Mouse (Mus musculus): ENCODE data around the gene Tm6sf2. TPM values are rescaled to one million over a fixed set of nuclear protein-coding genes. Genes with fewer than 3 reads are reported as not detected.

Tm6sf2 gene
- polyA plus RNA-seq, 1 experiment from 2014 or later, result 1.2 TPM

DNA sequence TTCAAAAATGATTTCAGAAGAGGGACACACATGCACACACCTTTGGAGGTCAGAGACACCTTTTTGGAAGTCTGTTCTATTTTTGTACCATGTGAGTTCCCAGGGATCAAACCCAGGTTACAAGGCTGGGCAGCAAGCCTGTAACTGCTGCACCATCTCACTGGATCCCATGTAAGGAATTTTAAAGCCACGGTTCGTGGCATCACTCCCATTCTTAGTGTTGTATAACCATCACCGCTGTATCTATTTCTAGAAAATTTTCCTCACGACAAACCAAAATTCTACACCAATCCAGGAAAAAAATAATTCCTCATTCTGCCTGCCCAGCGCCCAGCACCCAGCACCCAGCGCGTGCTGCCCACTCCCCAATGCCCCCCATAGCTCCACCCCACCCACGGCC is 26.6 kb downstream of the Tm6sf2 start:
- no peak for ATAC-seq (ENCODE audit: low FRiP score, low read depth)
- H3K9ac ChIP-seq, result no peak overlapping the region
- no peak overlapping the region for H3K4me3 ChIP-seq
- no peaks in the 10 kb centered on the region for H3K4me1 ChIP-seq
- H3K9me3 ChIP-seq, result peaks cover 9% of the 10 kb centered on the region
- 73% methylated on average over 8 of the region's 8 CpGs for WGBS
- H3K4me2 ChIP-seq (replicated peaks), result no peak overlapping the region
- no peaks in the 10 kb centered on the region for H3K36me3 ChIP-seq
- H3K27me3 ChIP-seq, result 0 out of 2 replicates have a peak, but pooled peaks cover 5% of the 10 kb centered on the region
- no peak overlapping the region for H3K27ac ChIP-seq

- H3K4me1 ChIP-seq, result no peaks in the 10 kb centered on the region
- no peak overlapping the region for H3K9ac ChIP-seq
- H3K9me3 ChIP-seq, result peaks cover 9% of the 10 kb centered on the region
- H3K36me3 ChIP-seq, result no peaks in the 10 kb centered on the region
- 0 out of 2 replicates have a peak, but pooled peaks cover 9% of the 10 kb centered on the region for H3K27me3 ChIP-seq
- WGBS, result 84% methylated on average over 8 of the region's 8 CpGs
- no peak overlapping the region for H3K4me2 ChIP-seq (replicated peaks)
- ATAC-seq (ENCODE audit: low FRiP score, low read depth), result no peak
- no peak overlapping the region for H3K4me3 ChIP-seq
- H3K27ac ChIP-seq, result no peak overlapping the region
These were observed 27.5 kb downstream of the Tm6sf2 start for GRCm38 (mm10) chr8:70100241-70100640.

DNA sequence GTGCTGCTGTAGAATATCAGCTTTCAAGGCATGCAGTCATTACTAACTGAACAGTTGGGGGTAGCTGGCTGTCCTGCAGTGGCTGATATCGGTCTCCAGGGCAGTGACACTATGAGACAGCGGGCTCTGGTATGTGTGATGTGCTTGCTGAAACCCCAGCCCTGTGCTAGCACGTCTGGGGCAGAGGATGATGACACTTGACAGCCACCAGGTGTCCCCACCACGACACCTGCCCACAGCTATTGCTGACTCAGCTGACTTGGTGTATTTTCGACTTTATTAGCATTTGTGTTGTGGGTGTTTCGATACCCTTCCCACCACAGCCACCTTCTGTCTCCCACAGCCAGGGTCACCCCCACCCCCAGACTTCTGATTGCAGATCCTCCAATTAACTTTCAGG is 31.8 kb downstream of the Tm6sf2 start:
- Histone ChIP-seq H3K9ac (no peak overlapping the region), H3K27ac (no peak overlapping the region), H3K27me3 (peaks cover 35% of the 10 kb centered on the region), H3K9me3 (no peaks in the 10 kb centered on the region), H3K4me1 (no peaks in the 10 kb centered on the region), H3K4me3 (no peak overlapping the region), H3K4me2 (replicated peaks) (no peak overlapping the region), H3K36me3 (no peaks in the 10 kb centered on the region)
- ATAC-seq (ENCODE audit: low FRiP score, low read depth), result no peak
- 14% methylated on average over 6 of the region's 6 CpGs for WGBS

- Histone ChIP-seq H3K9ac (no peak overlapping the region), H3K9me3 (no peaks in the 10 kb centered on the region), H3K4me2 (replicated peaks) (no peak overlapping the region), H3K4me1 (no peaks in the 10 kb centered on the region), H3K36me3 (no peaks in the 10 kb centered on the region), H3K4me3 (no peak overlapping the region), H3K27ac (no peak overlapping the region), H3K27me3 (peaks cover 40% of the 10 kb centered on the region)
- 77% methylated on average over 7 of the region's 7 CpGs for WGBS
- ATAC-seq (ENCODE audit: low FRiP score, low read depth), result no peak
These were observed 32.2 kb downstream of the Tm6sf2 start for GRCm38 (mm10) chr8:70104922-70105321.

DNA sequence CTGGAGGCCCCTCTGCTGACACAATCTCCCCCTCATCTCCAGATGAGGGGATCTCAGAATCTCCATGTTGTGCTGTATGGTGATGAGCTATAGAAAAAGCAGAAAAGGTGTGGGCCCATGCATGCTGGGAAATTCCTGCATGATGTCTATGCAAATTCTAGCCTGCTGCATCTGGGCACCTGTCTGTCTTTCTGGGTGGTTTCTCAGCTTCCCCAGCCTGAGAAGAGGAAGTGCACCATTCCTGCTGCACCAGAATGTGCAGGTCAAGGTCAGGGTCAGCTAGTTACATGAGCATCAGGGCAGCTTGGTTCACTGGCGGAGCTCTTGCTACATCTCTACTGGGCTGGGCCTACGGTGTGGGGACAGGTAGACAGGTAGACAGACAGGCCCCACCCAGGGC is 37.7 kb downstream of the Tm6sf2 start:
- no peaks in the 10 kb centered on the region for H3K36me3 ChIP-seq
- H3K4me3 ChIP-seq, result no peak overlapping the region
- no peak overlapping the region for H3K27ac ChIP-seq
- WGBS, result 87% methylated on average over 2 of the region's 2 CpGs
- peaks cover 11% of the 10 kb centered on the region; the same call in 1 of the 2 replicates for H3K4me1 ChIP-seq
- ATAC-seq (ENCODE audit: low FRiP score, low read depth), result no peak
- no peaks in the 10 kb centered on the region for H3K9me3 ChIP-seq
- H3K4me2 ChIP-seq (replicated peaks), result no peak overlapping the region
- peaks cover 90% of the 10 kb centered on the region for H3K27me3 ChIP-seq
- no peak overlapping the region for H3K9ac ChIP-seq

- Histone ChIP-seq H3K4me1 (peaks cover 11% of the 10 kb centered on the region; the same call in 1 of the 2 replicates), H3K27ac (no peak overlapping the region), H3K4me2 (replicated peaks) (peak overlapping the region; percentile 32; the same call in 1 of the 2 replicates), H3K36me3 (no peaks in the 10 kb centered on the region), H3K9ac (no peak overlapping the region), H3K9me3 (no peaks in the 10 kb centered on the region), H3K4me3 (0 out of 2 replicates have a peak overlapping the region, but pooled peaks have one; percentile 3), H3K27me3 (peaks cover 98% of the 10 kb centered on the region)
- ATAC-seq (ENCODE audit: low FRiP score, low read depth), result no peak
- WGBS, result 43% methylated on average over 23 of the region's 23 CpGs
These were observed 38.6 kb downstream of the Tm6sf2 start for GRCm38 (mm10) chr8:70111192-70111795.

GRCm38 (mm10) chr8:70112401-70113016 is 39.8 kb downstream of the Tm6sf2 start:
- Histone ChIP-seq H3K27ac (no peak overlapping the region), H3K4me1 (peaks cover 11% of the 10 kb centered on the region; the same call in 1 of the 2 replicates), H3K36me3 (no peaks in the 10 kb centered on the region), H3K4me3 (no peak overlapping the region), H3K9me3 (no peaks in the 10 kb centered on the region), H3K9ac (no peak overlapping the region), H3K27me3 (peaks cover 99% of the 10 kb centered on the region), H3K4me2 (replicated peaks) (no peak overlapping the region)
- 7% methylated on average over 43 of the region's 43 CpGs for WGBS
- no peak for ATAC-seq (ENCODE audit: low FRiP score, low read depth)

- 21% methylated on average over 6 of the region's 6 CpGs for WGBS
- ATAC-seq (ENCODE audit: low FRiP score, low read depth), result no peak
- no peaks in the 10 kb centered on the region for H3K9me3 ChIP-seq
- H3K4me3 ChIP-seq, result no peak overlapping the region
- no peak overlapping the region for H3K9ac ChIP-seq
- H3K4me2 ChIP-seq (replicated peaks), result no peak overlapping the region
- no peaks in the 10 kb centered on the region for H3K36me3 ChIP-seq
- no peak overlapping the region for H3K27ac ChIP-seq
- H3K27me3 ChIP-seq, result peaks cover 100% of the 10 kb centered on the region
- H3K4me1 ChIP-seq, result peaks cover 11% of the 10 kb centered on the region; the same call in 1 of the 2 replicates
These were observed 41.8 kb downstream of the Tm6sf2 start for GRCm38 (mm10) chr8:70114488-70114887.

GRCm38 (mm10) chr8:70114892-70115291 is 42.2 kb downstream of the Tm6sf2 start:
- H3K4me3 ChIP-seq, result no peak overlapping the region
- H3K9ac ChIP-seq, result no peak overlapping the region
- H3K9me3 ChIP-seq, result no peaks in the 10 kb centered on the region
- no peak for ATAC-seq (ENCODE audit: low FRiP score, low read depth)
- H3K4me1 ChIP-seq, result peaks cover 11% of the 10 kb centered on the region; the same call in 1 of the 2 replicates
- 68% methylated on average over 13 of the region's 13 CpGs for WGBS
- H3K27ac ChIP-seq, result no peak overlapping the region
- H3K36me3 ChIP-seq, result no peaks in the 10 kb centered on the region
- peaks cover 100% of the 10 kb centered on the region for H3K27me3 ChIP-seq
- H3K4me2 ChIP-seq (replicated peaks), result no peak overlapping the region

GRCm38 (mm10) chr8:70117611-70118010 is 44.9 kb downstream of the Tm6sf2 start:
- H3K4me3 ChIP-seq, result no peak overlapping the region
- peaks cover 7% of the 10 kb centered on the region; the same call in 1 of the 2 replicates for H3K4me1 ChIP-seq
- no peak overlapping the region for H3K27ac ChIP-seq
- ATAC-seq (ENCODE audit: low FRiP score, low read depth), result no peak
- no peak overlapping the region for H3K4me2 ChIP-seq (replicated peaks)
- H3K9me3 ChIP-seq, result no peaks in the 10 kb centered on the region
- no peaks in the 10 kb centered on the region for H3K36me3 ChIP-seq
- no peak overlapping the region for H3K9ac ChIP-seq
- 5% methylated on average over 9 of the region's 9 CpGs for WGBS
- H3K27me3 ChIP-seq, result peaks cover 98% of the 10 kb centered on the region

GRCm38 (mm10) chr8:70118726-70119700 is 46.3 kb downstream of the Tm6sf2 start:
- Histone ChIP-seq H3K9ac (no peak overlapping the region), H3K27me3 (peaks cover 88% of the 10 kb centered on the region), H3K4me2 (replicated peaks) (no peak overlapping the region), H3K9me3 (no peaks in the 10 kb centered on the region), H3K36me3 (no peaks in the 10 kb centered on the region), H3K27ac (no peak overlapping the region), H3K4me3 (no peak overlapping the region), H3K4me1 (peaks cover 6% of the 10 kb centered on the region; the same call in 1 of the 2 replicates)
- ATAC-seq (ENCODE audit: low FRiP score, low read depth), result no peak
- 7% methylated on average over 17 of the region's 17 CpGs for WGBS

DNA sequence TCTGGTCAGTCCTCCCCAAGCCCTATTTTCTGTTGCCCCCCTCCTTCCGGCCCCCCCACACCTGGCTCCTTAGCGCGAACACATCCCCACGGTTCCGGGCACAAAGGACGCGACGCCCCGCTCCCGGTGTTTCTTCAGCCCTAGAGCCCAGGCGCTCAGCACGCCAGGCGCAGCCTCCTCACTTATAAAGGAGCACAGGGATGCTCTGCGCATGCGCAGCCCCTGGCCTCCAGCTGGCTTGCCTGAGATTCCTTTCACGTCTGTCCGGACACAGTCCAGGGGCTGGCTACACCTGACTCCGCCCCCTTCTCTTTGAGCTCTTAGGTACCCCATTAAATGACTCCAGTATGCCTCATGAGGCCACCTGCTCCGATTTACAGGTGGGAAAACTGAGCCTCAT is 47.9 kb downstream of the Tm6sf2 start, which contains the start of gene Ncan:
TSS of gene Ncan (minus strand) at position 207 of the 400 bp plus-strand sequence.
- Histone ChIP-seq H3K9ac (peak within 1 kb of the TSS; percentile 39; the same call in 1 of the 2 replicates), H3K27me3 (peaks cover 78% of the 10 kb centered on the region), H3K36me3 (no peaks in the 10 kb centered on the region), H3K27ac (no peak within 1 kb of the TSS), H3K4me1 (peaks cover 6% of the 10 kb centered on the region; the same call in 1 of the 2 replicates), H3K9me3 (no peaks in the 10 kb centered on the region), H3K4me3 (peak within 1 kb of the TSS; percentile 28), H3K4me2 (replicated peaks) (peak within 1 kb of the TSS; percentile 63)
- under 1% methylated on average over 19 of the region's 19 CpGs for WGBS
- peak; percentile 45; the same call in 1 of the 2 replicates for ATAC-seq (ENCODE audit: low FRiP score, low read depth)
